Mouse (Mus musculus): ENCODE results near the gene Vmn2r42. TPM values are rescaled to one million over a fixed set of nuclear protein-coding genes. Genes with fewer than 3 reads are reported as not detected.
"Not testable (repeated sequence)": the region's sequence is repeated elsewhere in the genome, so short reads cannot be mapped to it uniquely, and the experiment has no call there.

The Vmn2r42 gene
- not detected for total RNA-seq (2021)

DNA sequence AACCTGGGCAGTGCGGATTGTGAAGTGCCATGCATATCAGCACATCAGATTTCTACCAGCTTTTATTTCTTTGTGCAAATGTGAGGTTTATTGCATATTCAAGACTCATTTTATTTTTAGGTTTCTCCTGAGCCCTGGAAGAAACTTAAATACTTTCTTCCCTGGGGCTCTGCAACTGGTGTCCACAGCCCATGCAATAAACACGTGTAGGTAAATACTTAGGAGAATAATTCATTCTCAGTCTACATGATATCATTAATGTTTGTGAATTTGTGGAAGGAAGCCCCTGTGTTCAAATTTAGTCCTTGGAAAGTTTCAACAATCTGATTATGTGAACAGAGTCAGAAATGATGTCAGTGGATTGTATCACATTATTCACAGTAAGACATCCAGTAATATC, at the start of gene Vmn2r42:
Gene Vmn2r42 (minus strand): TSS at position 101 of the 400 bp plus-strand sequence.
- DNase-seq; intact Hi-C loops (cut with DNase I): not testable (repeated sequence)

DNA sequence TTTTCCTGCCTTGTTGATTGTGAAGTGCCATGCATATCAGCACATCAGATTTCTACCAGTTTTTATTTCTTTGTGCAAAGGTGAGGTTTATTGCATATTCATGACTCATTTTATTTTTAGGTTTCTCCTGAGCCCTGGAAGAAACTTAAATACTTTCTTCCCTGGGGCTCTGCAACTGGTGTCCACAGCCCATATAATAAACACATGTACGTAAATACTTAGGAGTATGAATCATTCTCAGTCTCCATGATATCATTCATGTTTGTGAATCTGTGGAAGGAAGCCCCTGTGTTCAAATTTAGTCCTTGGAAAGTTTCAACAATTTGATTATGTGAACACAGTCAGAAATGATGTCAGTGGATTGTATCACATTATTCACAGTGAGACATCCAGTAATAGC, 38.6 kb downstream of the Vmn2r42 start, which contains the start of gene Vmn2r41:
Gene Vmn2r41 (minus strand): TSS at position 101 of the 400 bp plus-strand sequence.
- intact Hi-C loops (cut with DNase I); DNase-seq: not testable (repeated sequence)

Other genes with a start within 250 kb of the Vmn2r42 start
- not detected for gene Vmn2r41, start 38.7 kb downstream of the Vmn2r42 start, total RNA-seq (2021)
- not detected for gene Vmn2r43, start 60.3 kb upstream of the Vmn2r42 start, total RNA-seq (2021)
- not detected for gene Vmn2r44, start 183.0 kb upstream of the Vmn2r42 start, total RNA-seq (2021)